Mouse (Mus musculus) cerebellum, postnatal 4 days (tissue): ENCODE measurements around the gene Bbc3.
"Not testable (repeated sequence)": the region's sequence is repeated elsewhere in the genome, so short reads cannot be mapped to it uniquely, and the experiment has no call there.

Experiments used
- DNase-seq, 2 experiments: peaks; one replicate each; pipeline ENCODE4 v3.0.0; 2022; ENCODE audit warnings: low spot score in 2 of 2, mixed read lengths in 1 of 2

Gene Bbc3

DNA sequence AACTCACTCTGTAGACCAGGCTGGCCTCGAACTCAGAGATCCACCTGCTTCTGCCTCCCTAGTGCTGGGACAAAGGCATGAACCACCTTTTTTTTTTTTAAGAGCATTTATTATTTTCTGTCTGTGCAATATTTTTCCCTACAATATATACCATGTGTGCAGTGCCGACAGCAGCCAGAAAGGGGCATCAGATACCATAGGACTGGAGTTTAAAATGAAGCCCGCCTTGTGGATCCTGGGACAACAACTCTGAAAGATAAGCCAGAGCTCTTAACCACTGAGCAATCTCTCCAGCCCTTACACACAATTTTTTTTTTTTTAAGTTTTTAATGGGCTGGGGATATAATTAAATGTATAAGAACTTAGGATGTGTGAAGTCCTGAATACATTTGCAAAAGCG lies 13.8 kb upstream of the Bbc3 start:
- DNase-seq: peak in 1 of 2 experiments; percentile 37

DNA sequence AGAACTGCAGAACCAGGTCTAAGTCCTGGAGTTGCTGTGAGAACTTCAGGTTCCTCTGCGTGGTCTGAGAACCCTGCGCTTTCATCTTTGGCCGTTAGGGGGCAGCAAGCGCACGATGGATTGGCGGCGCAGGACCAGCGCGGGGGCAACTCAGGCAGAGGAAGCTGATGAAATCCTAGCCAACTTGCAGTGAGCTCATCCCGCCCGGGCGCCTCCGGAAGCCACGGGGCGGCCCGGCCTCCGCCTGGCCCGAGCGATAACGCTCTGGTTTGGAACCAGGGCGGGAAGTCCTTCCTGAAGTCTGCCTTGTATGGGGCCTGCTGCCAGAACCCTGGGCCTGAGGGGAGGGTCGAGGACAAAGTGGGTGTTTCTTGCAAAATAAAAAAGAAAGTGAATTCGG lies 13.4 kb upstream of the Bbc3 start:
- DNase-seq: peak; percentile 92 to 97

DNA sequence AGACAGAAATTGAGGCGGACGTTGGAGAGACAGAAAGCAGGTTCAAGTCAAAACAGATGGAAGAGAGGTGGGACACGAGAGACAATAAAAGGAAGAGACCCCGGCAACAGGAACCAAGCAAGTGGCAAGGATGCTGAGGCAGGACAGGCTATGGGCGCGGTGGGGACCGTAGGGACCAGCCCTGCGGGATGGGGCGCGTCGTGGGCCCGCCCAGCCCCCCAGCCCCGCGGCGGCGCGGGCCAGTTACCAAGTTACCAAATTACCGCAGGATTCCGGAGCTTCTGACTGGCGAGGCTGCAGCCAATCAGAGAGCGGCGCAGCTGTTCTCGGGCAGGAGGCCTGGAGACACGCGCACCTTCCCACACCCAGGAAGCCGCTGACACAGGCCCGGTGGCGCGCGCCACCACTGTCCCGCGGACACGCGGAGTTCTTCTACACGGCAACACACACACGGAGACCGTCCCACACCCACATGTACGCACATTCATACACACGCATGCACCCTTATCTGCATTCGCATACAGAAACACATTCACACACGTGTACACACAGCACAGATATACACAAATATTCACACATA lies 12.8 kb upstream of the Bbc3 start:
- DNase-seq: peak in 1 of 2 experiments; percentile 63

DNA sequence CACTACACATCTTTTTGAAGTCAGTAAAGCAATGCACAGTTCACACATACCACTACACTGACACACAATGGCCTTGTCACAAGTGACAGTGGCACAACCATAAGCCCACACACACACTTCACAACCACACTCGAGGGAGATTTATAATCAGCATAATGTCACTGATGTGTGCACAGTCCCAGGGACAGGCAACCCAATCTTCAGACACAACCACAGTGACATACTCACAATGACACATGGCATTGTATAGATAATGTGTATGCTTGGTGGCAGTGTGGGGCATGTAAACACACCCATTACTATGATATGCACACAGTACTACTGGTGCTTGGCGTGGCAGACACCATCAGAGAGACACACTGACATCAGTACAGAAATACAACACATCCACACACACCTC lies 12.0 kb upstream of the Bbc3 start:
- DNase-seq: no peak

DNA sequence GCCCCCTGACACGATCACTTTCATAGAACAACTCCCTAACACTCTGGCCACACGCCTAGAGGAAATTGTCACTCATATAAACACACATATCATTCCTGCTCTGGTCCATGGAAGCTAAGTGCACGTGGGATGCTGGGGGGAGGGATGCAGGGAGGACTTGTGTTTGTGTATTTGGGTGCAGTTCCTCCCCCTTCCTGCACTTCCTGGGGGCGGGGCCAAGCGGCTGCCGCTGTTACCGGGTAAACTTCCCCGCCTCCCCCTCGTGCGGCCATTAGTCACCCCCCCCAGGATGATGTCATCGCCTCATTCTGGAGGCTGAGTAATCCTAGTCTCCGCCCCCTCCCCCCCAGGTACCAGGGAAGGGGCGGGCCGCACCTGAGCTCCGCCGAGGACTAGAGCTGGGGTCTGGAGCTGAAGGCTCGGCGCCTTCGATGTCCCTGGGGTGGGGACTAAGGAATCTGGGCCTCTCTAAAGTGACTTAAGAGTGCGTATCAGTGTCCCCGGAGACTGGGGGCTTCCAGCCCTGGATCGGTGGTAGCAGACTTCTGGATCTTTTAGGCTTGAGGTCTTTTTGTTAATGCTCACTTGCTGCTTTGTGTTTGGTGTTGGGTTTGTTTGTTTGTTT lies 11.3 kb upstream of the Bbc3 start:
- peak; percentile 80 to 81 for DNase-seq

DNA sequence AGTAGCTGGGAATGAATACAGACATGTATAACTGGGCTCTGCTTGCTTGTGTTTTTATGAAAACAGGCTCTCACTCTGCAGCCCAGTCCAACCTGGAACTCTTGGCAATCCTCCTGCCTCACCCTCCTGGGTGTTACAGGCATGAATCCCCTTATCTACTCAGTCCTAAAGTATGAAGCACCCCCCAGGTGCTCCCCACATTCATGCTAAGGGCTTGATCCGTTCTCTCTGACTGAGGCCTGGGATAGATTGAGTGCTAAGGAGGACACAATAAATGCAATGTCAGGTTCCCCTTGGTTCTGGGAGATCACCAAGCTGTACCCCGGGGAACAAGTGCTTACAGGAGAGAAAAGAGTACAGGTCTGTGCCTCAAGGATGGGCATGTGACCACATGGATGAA lies 10.6 kb upstream of the Bbc3 start:
- DNase-seq: no peak

DNA sequence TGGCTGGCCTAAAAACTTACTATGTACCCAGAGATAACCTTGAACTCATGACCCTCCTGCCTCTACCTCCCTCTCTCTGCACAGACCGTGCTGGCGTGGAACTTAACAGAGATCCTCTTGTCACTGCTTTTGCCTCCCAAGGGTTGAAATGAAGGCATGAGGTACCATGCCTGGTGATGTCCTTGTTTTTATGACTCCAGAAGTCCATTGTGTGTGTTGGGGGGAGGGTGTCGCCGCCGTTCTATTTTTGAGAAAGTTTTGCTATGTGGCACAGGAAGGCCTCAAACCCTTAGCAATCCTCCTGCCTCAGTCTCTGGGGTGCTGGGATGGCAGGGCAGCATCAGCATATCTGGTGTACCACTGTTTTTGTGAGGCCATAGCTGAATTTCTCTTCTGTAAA lies 9.3 kb upstream of the Bbc3 start:
- no peak for DNase-seq

DNA sequence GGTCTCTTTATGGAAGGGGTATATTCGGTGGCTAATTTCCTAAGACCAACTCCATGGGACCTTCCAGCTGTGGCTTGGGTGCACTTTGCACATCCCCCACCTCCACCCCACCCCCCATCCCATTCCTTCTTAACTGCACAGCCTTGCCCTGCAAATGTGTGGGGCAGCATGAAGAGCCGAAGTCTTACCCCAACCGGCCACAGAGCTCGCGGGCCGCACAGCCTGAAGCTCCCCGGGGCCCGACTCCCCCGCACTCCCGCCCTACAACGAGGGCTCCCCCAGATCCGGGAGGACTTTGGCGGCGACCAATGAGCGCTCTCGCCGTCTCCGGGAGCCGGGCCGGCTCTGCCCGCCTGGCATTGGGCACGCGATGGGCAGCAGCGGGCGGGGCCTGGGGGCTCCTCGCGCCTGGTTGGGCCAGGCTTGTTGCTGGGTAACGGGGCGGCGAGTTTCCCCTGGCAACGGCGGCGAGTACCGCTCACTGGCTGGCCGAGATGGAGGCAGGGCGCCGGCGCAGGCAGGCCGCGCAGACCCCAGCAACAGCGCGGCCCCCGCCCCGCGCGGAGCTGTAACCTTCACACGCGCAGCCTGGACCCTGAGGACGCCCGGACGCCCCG lies 8.7 kb upstream of the Bbc3 start:
- DNase-seq: peak; percentile 93 to 96

DNA sequence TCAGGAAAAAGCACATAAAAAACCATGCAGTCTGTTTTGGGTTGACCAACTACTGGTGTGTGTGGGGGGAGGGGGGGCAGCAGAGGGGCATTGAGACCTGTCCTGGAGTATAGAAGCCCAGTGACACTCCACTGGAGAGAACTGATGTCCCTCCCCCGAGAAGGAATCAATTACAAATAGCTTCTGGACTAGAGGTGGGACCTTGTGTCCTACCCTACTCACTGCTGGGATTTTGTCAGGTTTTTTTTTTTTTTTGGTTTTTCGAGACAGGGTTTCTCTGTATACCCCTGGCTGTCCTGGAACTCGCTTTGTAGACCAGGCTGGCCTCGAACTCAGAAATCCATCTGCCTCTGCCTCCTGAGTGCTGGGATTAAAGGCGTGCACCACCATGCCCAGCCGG lies 1.1 kb upstream of the Bbc3 start:
- not testable (repeated sequence) for DNase-seq

DNA sequence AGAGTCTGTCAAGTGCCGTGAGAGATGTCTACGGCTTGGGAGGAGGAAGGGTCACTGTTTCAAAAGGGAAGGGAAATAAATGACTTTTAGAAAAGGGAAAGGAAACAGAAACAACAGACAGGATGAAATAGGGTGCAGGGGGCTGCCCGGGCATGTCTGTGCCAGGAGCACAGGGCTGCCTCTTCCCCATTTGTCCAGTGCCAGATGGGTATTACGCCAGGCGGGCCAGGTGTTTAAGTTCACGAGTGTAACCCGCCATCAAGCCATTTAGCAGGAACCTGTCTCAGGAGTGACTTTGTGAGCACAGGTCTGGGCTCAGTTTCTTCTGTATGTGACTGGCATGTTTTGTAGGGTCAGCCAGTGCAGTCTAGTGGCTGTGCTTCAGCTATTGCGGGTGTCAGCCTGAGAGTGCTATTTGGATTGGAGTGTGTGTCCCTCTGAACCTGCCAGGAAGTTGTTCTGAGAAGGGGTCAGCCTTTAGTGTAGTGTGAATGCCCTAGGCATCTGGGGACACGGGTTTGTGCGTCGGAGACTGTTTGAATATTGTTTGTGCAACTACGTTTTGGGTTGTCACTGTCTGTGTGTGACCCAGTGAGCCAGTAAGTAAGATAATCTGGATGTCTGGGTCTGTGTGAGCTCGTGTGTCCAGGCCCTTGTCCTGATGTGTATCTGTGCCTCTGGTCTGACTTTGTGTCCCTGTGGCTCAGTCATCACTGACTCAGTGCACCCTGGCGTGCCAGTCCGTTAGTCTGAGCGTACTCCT lies 543 bp downstream of the Bbc3 start:
- DNase-seq: no peak

DNA sequence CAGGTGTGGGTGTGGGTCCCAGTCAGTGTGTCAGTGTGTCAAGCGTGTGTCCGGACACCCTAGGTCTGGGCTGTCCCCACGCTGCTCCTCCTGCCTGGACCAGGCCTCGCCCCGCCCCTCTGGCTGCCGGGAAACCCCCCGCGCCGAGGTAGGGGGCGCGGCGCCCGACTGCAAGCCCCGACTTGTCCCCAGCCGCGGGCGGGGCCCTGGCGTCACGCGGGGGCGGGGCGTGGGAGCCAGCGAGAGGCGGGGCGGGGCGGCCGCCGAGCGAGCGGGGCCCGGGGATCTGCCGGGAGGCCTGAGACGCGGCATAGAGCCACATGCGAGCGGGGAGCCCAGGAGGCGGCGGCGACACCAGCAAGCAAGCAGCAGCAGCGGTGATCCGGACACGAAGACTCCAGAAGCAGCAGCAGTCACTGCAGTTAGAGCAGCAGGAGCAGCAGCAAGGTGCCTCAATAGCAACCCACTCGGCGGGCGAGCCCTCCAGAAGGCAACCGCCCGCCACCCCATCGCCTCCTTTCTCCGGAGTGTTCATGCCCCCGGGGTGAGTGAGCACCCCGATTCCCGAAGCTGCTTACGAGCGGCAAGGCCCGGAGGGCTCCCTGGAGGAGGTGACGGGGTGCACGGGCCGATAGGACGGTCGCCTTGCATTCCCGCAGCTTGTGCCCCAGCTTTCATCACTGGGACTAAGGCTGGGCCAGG lies 1.3 kb downstream of the Bbc3 start:
- DNase-seq: peak; percentile 67 to 79

DNA sequence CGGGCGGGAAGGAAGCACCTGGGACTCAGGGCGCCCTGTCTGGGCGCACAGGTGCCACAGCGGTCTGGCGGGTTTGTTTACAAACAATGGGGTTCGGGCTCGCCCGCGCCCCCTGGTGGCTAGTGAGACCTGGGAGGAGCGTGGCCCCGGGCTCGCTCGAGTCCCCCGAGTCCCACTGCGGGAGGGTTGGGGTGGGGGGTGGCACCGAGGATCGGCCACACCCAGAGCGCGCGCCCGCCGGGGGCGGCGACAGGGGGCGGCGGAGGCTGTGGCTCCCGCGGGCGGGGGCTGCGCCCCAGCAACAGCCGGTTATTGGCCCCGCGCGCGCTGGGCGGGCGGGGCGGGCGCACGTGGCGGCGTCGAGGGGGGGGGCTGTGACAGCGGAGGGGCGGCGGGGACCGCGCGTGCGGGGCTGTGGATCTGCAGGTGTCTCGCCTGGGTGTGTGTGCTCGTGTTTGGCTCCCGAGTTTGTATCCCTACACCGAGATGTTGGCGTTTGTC lies 1.9 kb downstream of the Bbc3 start:
- DNase-seq: peak; percentile 67 to 75

DNA sequence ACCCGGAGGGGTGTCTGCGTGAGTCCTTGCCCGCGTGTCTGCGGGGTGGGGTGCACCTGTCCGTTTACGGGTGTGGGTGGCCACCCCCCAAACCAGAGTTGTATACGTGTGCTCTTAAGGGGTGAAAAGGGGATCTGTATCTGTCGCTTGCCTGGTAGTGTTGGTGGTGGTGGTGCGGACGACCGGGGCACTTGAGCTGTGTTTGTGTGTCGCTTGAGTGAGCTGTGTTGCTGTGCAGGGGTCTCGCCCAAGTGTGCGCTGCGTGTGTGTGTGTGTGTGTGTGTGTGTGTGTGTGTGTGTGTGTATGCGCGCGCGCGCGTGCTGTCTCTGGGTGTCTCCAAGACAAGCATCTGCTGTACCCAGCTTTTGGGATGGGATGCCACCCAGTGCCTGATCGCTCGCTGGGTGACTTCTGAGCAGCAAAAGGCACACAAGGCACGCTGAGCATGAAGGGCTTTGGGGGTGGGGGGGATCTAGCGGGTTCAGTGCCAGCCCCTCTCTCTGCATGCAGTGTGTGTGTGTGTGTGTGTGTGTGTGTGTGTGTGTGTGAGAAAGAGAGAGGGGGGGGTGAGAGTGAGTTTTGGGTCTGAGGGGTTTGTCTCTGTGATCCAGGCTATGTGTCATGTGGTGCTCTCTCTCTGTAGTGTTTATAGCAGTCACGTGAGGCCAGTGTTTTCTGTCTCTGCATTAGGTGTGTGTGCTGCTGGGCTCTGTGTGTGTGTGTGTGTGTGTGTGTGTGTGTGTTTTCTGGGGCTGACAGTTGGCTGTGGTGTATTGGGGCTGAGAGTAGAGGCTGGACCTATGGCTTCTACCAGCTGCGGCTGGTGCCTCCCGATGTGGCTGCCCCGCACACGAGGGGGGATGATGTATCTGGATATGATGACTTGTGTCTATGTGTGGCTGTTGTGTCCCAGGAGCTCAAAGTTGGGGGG lies 2.6 kb downstream of the Bbc3 start:
- peak in 1 of 2 experiments; percentile 37 for DNase-seq

DNA sequence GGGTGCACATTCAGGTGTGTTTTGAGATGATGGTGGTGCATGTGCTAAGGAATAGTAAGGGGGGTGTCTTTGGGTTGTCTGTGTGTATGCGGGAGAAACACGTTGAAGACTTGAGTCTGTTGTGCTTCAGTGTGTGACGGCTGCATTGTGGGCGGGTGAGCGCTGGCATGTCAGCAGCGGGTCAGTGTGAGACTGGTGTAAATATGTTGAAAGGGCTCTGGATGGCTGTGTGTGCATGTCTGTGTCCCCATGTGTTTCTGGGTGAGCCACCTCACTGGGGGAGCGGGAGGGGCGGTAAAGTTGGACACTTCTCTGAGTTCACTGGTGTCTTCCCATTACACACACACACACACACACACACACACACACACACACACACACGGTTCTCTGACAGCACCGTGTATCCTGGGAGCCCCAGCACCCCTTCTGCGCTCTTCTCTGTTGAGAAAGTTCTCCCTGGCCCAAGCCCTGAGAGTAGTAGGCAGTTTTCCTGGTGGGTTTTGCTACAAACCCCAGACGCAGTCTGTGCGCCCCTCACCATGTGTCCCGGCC lies 3.3 kb downstream of the Bbc3 start:
- no peak for DNase-seq

DNA sequence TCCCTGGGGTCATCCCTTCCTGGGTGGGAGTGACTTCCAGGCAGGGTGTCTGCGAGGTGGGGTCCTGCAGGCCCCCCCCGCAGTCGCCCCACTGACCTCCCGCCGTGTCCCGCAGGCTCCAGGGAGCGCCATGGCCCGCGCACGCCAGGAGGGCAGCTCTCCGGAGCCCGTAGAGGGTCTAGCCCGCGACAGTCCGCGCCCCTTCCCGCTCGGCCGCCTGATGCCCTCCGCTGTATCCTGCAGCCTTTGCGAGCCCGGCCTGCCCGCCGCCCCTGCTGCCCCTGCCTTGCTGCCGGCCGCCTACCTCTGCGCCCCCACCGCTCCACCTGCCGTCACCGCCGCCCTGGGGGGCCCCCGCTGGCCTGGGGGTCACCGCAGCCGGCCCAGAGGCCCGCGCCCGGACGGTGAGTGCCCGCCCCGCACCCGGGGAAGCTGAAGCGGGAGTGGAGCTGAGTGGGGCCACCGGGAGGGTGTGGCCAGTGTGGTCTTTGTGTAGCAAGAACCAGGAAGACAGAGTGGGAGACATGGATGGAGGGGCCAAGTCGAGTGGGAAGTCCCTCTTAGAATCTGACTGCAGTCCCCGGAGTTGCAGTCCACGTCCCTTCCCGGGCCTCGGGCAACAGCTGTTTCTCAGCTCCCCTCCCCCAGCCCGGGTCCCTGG lies 3.9 kb downstream of the Bbc3 start:
- DNase-seq: peak in 1 of 2 experiments; percentile 23

DNA sequence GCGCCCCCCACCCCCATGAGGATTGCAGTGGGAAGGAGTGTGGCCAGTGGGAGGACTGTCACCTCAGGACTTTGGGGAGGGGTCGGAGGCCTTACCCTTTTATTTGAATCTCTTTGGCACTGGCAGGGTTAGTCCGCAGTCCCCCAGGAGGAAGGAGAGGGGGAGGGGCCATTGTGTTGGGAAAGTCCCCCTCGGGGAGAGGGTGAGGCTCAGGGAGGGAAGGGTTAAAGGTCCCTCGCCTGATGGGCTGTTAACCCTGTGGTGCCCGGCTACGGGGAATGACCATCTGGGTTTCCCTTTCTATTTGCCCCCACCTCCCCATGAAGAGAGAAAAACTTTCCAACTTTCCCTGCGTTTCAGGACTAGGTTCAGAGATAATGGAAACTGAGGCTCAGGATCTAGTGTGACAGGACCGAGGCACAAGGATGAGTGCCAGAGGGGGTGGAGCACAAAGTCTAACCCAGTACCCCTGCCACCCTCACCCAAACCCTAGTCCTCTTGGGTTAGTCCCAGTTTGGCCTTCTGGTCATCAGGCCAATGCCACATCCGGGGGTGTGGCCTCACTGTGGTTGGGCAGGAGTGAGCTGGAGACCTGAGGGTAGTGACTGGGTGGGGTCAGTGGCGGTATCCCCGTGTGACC lies 4.6 kb downstream of the Bbc3 start:
- peak in 1 of 2 experiments; percentile 24 for DNase-seq

DNA sequence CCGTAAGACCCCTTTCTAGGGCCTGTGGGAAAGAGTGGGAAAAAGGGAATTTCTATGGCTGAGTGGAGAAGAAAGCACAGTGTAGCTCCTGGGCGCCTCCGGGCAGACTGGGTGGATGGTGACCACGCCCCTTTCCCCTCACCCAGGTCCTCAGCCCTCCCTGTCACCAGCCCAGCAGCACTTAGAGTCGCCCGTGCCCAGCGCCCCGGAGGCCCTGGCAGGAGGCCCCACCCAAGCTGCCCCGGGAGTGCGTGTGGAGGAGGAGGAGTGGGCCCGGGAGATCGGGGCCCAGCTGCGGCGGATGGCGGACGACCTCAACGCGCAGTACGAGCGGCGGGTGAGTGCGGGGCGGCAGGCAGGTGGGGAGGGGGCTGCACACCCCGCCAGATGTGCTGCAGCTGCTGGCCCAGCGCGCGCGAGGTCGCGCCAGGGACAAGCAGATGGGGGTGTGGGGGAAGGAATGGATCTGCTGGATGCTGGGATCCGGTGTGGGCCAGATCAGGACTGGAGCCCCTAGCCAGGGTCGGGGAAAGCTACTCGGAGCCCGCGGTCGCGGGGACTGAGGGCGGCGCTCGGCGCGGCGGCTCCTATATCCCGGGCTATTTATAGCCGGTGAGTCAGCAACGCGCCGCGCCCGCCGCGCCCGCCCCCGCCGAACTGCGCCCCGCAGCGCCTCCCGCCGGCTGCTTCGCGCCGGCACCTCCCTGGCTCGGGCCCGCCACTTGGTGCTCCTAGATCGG lies 5.5 kb downstream of the Bbc3 start:
- DNase-seq: peak; percentile 44 to 71

DNA sequence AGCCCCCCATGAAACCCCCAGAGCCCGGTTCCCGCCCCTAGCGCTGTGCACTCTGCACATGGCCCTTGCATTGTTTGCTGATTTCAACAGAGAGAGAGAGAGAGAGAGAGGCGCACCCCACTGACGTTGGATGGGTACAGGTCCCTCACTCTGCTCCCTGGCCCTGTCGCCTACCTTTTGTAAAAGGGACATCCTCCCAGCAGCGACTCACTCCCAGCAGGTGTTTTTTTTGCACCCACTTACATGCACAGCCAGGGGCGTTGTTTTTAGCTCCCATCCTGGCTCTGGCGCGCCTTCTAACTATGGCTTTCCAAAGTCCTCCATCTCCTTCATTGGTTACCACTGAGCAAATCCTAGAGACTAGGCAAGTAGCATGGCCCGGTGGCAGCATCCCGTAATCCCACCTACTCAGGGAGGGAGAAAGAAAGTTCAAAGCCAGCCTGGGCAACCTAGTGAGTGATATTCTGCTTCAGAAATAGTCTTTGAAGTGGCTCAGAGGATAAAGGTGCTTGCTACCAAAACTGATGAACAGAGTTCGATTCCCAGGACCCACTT lies 6.1 kb downstream of the Bbc3 start:
- DNase-seq: no peak
